Mouse (Mus musculus): Measurements from ENCODE around the gene Tjap1. TPM values are rescaled to one million over a fixed set of nuclear protein-coding genes. Genes with fewer than 3 reads are reported as not detected.

The Tjap1 gene
- polyA plus RNA-seq, 1 experiment from 2014 or later, result 29.3 TPM

DNA sequence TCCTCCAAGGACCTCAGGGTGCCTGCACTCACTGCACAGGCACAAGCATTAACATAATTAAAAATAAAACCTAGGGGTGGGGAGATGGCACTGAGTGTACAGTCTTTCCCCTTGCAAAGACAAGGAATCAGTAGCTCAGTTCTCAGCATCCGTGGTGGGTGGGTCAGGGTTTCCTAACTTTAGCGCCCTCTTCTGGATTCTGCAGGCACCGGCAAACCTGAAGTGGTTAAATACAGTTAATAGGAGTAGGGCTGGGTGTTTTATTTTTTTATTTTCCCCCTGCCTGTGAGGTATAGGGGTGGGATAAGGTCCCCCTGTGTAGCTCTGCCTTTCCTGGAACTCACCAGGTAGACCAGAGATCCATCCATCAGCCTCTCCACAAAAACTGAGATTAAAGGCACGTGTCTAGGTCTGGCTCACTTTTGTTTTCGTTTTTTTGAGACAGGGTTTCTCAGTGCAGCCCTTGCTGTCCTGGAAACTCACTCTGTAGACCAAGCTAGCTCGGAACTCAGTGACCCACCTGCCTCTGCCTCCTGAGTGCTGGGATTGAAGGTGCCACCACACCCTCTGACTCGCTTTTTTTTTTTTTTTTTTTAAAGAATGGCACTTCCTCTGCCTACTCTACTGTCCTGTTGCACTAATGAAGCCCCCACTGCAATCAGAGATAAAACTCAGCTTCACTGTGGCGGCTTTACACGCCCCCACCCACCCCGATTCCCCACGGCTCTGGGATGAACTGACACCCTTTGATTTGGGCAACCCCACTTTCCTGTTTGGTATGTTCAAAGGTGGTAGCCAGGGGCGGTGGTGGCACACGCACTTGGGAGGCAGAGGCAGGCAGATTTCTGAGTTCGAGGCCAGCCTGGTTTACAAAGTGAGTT is 30.0 kb downstream of the Tjap1 start:
- Histone ChIP-seq H3K36me3 (ENCODE audit: control insufficient read depth, insufficient read depth) (peaks cover 36% of the 10 kb centered on the region), H3K9ac (ENCODE audit: low read depth, low read length) (no peak overlapping the region), H3K4me3 (ENCODE audit: low read depth, low read length) (no peak overlapping the region), H3K27me3 (replicated peaks; ENCODE audit: control insufficient read depth, insufficient read depth, low read length) (peaks cover 15% of the 10 kb centered on the region), H3K9me3 (ENCODE audit: control insufficient read depth) (no peaks in the 10 kb centered on the region), H3K4me2 (replicated peaks; ENCODE audit: low read depth) (peak overlapping the region; percentile 97), H3K4me1 (replicated peaks; ENCODE audit: control insufficient read depth, insufficient read depth, low read length) (peaks cover 9% of the 10 kb centered on the region; the same call in 1 of the 2 replicates), H3K27ac (ENCODE audit: low read depth, low read length) (no peak overlapping the region)
- WGBS, result 58% methylated on average over 14 of the region's 14 CpGs
- TF ChIP-seq CTCF (IDR thresholded peaks at IDR 0.05; ENCODE audit: low read depth), result peak; percentile 63
- no peak for ATAC-seq

DNA sequence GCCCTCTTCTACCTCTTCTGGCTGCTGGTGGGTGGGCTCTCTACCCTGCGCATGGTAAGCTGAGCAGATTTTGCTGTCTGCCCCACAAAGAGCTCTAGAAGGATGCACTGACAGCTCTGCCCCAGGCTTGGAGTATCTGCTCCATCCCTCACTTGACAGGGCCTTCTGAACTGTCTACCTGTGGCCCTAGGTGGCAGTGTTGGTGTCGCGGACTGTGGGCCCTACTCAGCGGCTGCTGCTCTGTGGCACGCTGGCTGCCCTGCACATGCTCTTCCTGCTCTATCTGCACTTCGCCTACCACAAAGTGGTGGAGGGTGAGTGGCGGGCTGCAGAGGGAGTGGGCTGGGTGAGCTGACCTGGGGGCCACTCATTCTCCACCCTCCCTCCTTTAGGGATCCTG is 31.7 kb downstream of the Tjap1 start:
- peaks cover 15% of the 10 kb centered on the region for H3K27me3 ChIP-seq (replicated peaks; ENCODE audit: control insufficient read depth, insufficient read depth, low read length)
- no peaks in the 10 kb centered on the region for H3K9me3 ChIP-seq (ENCODE audit: control insufficient read depth)
- no peak overlapping the region for H3K4me3 ChIP-seq (ENCODE audit: low read depth, low read length)
- H3K36me3 ChIP-seq (ENCODE audit: control insufficient read depth, insufficient read depth), result peaks cover 29% of the 10 kb centered on the region
- H3K4me1 ChIP-seq (replicated peaks; ENCODE audit: control insufficient read depth, insufficient read depth, low read length), result peaks cover 13% of the 10 kb centered on the region; the same call in 1 of the 2 replicates
- H3K27ac ChIP-seq (ENCODE audit: low read depth, low read length), result no peak overlapping the region
- WGBS, result 66% methylated on average over 7 of the region's 7 CpGs
- peak; percentile 54 for TF ChIP-seq CTCF (IDR thresholded peaks at IDR 0.05; ENCODE audit: low read depth)
- H3K9ac ChIP-seq (ENCODE audit: low read depth, low read length), result no peak overlapping the region
- H3K4me2 ChIP-seq (replicated peaks; ENCODE audit: low read depth), result no peak overlapping the region
- ATAC-seq, result no peak

DNA sequence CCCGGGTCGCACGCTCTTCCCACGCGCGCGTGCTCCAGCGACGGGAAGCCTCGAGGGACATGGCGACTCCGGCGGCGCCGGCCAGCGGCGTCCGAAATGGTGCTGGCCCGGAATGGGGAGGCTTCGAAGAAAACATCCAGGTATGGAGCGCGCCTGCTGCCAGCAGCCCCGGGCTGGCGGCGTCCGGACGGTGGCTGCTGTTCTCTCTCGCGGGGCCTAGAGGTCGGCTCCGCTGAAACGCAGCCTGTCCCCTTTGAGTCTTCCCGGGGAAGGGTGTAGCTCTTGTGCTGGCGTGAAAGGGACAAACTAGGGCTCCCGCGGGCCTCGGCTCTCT is 34.7 kb downstream of the Tjap1 start:
- Histone ChIP-seq H3K27me3 (replicated peaks; ENCODE audit: control insufficient read depth, insufficient read depth, low read length) (no peaks in the 10 kb centered on the region), H3K4me2 (replicated peaks; ENCODE audit: low read depth) (peak overlapping the region; percentile 71), H3K27ac (ENCODE audit: low read depth, low read length) (peak overlapping the region; percentile 84), H3K4me3 (ENCODE audit: low read depth, low read length) (peak overlapping the region; percentile 95), H3K9me3 (ENCODE audit: control insufficient read depth) (no peaks in the 10 kb centered on the region), H3K9ac (ENCODE audit: low read depth, low read length) (peak overlapping the region; percentile 97), H3K36me3 (ENCODE audit: control insufficient read depth, insufficient read depth) (peaks cover 54% of the 10 kb centered on the region), H3K4me1 (replicated peaks; ENCODE audit: control insufficient read depth, insufficient read depth, low read length) (peaks cover 10% of the 10 kb centered on the region; the same call in 1 of the 2 replicates)
- under 1% methylated on average over 37 of the region's 37 CpGs for WGBS
- no peak for ATAC-seq
- TF ChIP-seq CTCF (IDR thresholded peaks at IDR 0.05; ENCODE audit: low read depth), result no peak

DNA sequence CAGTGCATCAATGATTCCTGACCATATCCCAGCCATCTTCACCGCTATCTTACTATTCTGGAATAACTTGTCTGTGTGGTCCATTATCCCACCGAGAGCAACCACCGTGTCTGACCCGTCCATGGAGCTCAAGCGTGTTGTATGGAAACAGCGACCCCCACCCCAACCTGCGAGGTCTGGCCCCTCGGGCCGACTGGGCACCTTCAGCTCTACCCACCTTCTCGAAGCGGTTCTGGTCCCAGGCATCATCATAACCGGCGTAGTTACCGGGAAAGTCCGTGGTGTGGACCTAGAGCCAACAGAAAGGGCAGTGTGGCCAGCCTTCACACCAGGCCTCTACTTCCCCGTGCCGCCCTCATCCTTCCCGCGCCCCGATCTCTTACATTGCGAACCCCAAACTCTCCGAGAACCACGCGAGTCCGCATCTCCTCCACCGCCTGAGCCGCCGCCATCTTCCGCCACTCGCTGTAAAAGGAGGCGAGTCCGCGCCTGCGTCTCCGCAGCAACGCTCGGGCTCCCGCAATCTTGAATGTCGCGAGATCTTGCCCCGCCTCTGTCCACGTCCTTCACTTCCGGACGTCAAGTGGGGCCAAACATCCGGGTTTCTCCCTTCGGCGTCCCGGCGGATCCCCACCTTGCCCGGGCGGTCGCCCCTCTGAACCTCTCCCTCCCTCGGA is 35.2 kb downstream of the Tjap1 start, which contains the start of the genes Polr1c and Yipf3:
Gene Polr1c (minus strand): TSS at position 543 of the 677 bp plus-strand sequence.
Gene Yipf3 (plus strand): TSS at position 569 of the 677 bp plus-strand sequence.
- Histone ChIP-seq H3K9me3 (ENCODE audit: control insufficient read depth) (no peaks in the 10 kb centered on the region), H3K9ac (ENCODE audit: low read depth, low read length) (peak within 1 kb of the TSS; percentile 97), H3K36me3 (ENCODE audit: control insufficient read depth, insufficient read depth) (peaks cover 56% of the 10 kb centered on the region), H3K4me3 (ENCODE audit: low read depth, low read length) (peak within 1 kb of the TSS; percentile 95), H3K27me3 (replicated peaks; ENCODE audit: control insufficient read depth, insufficient read depth, low read length) (no peaks in the 10 kb centered on the region), H3K4me1 (replicated peaks; ENCODE audit: control insufficient read depth, insufficient read depth, low read length) (peaks cover 10% of the 10 kb centered on the region; the same call in 1 of the 2 replicates), H3K27ac (ENCODE audit: low read depth, low read length) (peak within 1 kb of the TSS; percentile 84), H3K4me2 (replicated peaks; ENCODE audit: low read depth) (peak within 1 kb of the TSS; percentile 71)
- ATAC-seq, result peak; percentile 88
- under 1% methylated on average over 53 of the region's 53 CpGs for WGBS
- no peak for TF ChIP-seq CTCF (IDR thresholded peaks at IDR 0.05; ENCODE audit: low read depth)

DNA sequence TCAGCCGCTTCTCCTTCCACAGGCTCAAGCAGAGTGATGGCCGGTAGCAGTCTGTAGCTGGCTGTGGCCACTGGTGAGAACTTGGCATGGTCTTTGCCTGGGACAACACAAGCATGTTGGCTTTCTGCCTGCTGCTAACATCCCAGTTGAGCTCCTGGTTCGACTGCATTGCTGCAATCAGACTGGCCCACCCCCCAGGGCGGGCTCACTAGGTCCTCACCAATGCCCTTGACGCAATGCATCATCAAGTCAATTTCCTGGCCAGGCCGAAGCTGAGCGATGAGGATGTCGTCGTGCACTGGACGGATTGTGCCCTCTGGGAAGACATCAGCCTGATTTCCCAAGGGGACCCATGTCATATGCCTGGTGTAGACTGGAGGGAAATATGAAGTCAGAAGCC is 38.2 kb downstream of the Tjap1 start:
- 76% methylated on average over 10 of the region's 10 CpGs for WGBS
- H3K9ac ChIP-seq (ENCODE audit: low read depth, low read length), result no peak overlapping the region
- H3K4me3 ChIP-seq (ENCODE audit: low read depth, low read length), result no peak overlapping the region
- no peak for ATAC-seq
- TF ChIP-seq CTCF (IDR thresholded peaks at IDR 0.05; ENCODE audit: low read depth), result no peak
- no peaks in the 10 kb centered on the region for H3K27me3 ChIP-seq (replicated peaks; ENCODE audit: control insufficient read depth, insufficient read depth, low read length)
- peaks cover 10% of the 10 kb centered on the region; the same call in 1 of the 2 replicates for H3K4me1 ChIP-seq (replicated peaks; ENCODE audit: control insufficient read depth, insufficient read depth, low read length)
- H3K36me3 ChIP-seq (ENCODE audit: control insufficient read depth, insufficient read depth), result peaks cover 55% of the 10 kb centered on the region
- H3K4me2 ChIP-seq (replicated peaks; ENCODE audit: low read depth), result no peak overlapping the region
- no peaks in the 10 kb centered on the region for H3K9me3 ChIP-seq (ENCODE audit: control insufficient read depth)
- H3K27ac ChIP-seq (ENCODE audit: low read depth, low read length), result peak overlapping the region; percentile 21; the same call in 1 of the 2 replicates

DNA sequence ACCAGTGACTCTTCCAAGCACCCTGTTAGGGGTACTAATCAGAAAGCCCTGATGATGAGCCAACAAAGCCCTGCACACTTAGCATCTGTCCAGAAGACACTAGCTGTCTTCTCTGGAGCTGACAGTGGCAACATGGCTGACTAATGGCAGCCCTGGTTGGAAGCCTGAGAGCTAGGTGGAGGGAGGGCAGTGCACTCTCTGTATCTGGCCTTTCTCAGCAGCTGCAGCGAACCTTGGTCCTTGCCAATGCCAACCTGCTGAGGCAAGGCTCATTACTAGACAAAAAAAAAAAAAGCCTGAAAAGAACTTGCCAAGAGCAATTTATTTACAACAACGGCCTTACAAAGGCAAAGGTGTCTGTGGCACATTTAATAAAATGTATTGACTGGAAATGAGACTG is 39.2 kb downstream of the Tjap1 start:
- no peak for ATAC-seq
- peaks cover 64% of the 10 kb centered on the region for H3K36me3 ChIP-seq (ENCODE audit: control insufficient read depth, insufficient read depth)
- H3K9ac ChIP-seq (ENCODE audit: low read depth, low read length), result no peak overlapping the region
- 58% methylated on average over 2 of the region's 2 CpGs for WGBS
- H3K27me3 ChIP-seq (replicated peaks; ENCODE audit: control insufficient read depth, insufficient read depth, low read length), result no peaks in the 10 kb centered on the region
- H3K9me3 ChIP-seq (ENCODE audit: control insufficient read depth), result no peaks in the 10 kb centered on the region
- H3K27ac ChIP-seq (ENCODE audit: low read depth, low read length), result no peak overlapping the region; the same call in 1 of the 2 replicates
- H3K4me3 ChIP-seq (ENCODE audit: low read depth, low read length), result no peak overlapping the region
- H3K4me1 ChIP-seq (replicated peaks; ENCODE audit: control insufficient read depth, insufficient read depth, low read length), result peaks cover 4% of the 10 kb centered on the region; the same call in 1 of the 2 replicates
- no peak for TF ChIP-seq CTCF (IDR thresholded peaks at IDR 0.05; ENCODE audit: low read depth)
- H3K4me2 ChIP-seq (replicated peaks; ENCODE audit: low read depth), result no peak overlapping the region
